Mouse (Mus musculus) spleen, postnatal 4 days (tissue): ENCODE data around the gene Lamc3.

ENCODE experiments used
- DNase-seq, 2 experiments: peaks; one replicate each; pipeline ENCODE4 v3.0.0; 2022; ENCODE audit warnings: low spot score in 2 of 2

Lamc3 gene

GRCm38 (mm10) chr2:31887030-31887429, at the start of gene Lamc3:
Lamc3 (plus strand) TSS chr2:31887291.
- DNase-seq: peak; percentile 55 to 78

GRCm38 (mm10) chr2:31838868-31839267, 48.2 kb upstream of the Lamc3 start:
- DNase-seq: no peak

GRCm38 (mm10) chr2:31844729-31845136, 42.4 kb upstream of the Lamc3 start:
- DNase-seq: no peak

- no peak for DNase-seq
Measured at GRCm38 (mm10) chr2:31845512-31845895, 41.6 kb upstream of the Lamc3 start.

GRCm38 (mm10) chr2:31845896-31846691, 41.0 kb upstream of the Lamc3 start, which contains the start of gene Fibcd1:
Fibcd1 (minus strand) TSS chr2:31846005.
- no peak for DNase-seq

GRCm38 (mm10) chr2:31846692-31847660, 40.1 kb upstream of the Lamc3 start:
- DNase-seq: no peak

GRCm38 (mm10) chr2:31847908-31848307, 39.2 kb upstream of the Lamc3 start:
- DNase-seq: peak; percentile 45 to 73

GRCm38 (mm10) chr2:31850141-31850540, 37.0 kb upstream of the Lamc3 start:
- DNase-seq: no peak

- peak in 1 of 2 experiments; percentile 61 for DNase-seq
Measured at GRCm38 (mm10) chr2:31855991-31856390, 31.1 kb upstream of the Lamc3 start.

- DNase-seq: no peak
Measured at GRCm38 (mm10) chr2:31857180-31857579, 29.9 kb upstream of the Lamc3 start.

- DNase-seq: no peak
Measured at GRCm38 (mm10) chr2:31858500-31858899, 28.6 kb upstream of the Lamc3 start.

- DNase-seq: no peak
Measured at GRCm38 (mm10) chr2:31862919-31863318, 24.2 kb upstream of the Lamc3 start.

GRCm38 (mm10) chr2:31863766-31864165, 23.3 kb upstream of the Lamc3 start:
- no peak for DNase-seq

- DNase-seq: no peak
Measured at GRCm38 (mm10) chr2:31864891-31865290, 22.2 kb upstream of the Lamc3 start.

- DNase-seq: no peak
Measured at GRCm38 (mm10) chr2:31865322-31865721, 21.8 kb upstream of the Lamc3 start.

- DNase-seq: no peak
Measured at GRCm38 (mm10) chr2:31865794-31866193, 21.3 kb upstream of the Lamc3 start.

GRCm38 (mm10) chr2:31867773-31868537, 19.1 kb upstream of the Lamc3 start:
- DNase-seq: no peak

- DNase-seq: no peak
Measured at GRCm38 (mm10) chr2:31868538-31869164, 18.4 kb upstream of the Lamc3 start.

- no peak for DNase-seq
Measured at GRCm38 (mm10) chr2:31869692-31870091, 17.4 kb upstream of the Lamc3 start.

GRCm38 (mm10) chr2:31870683-31871082, 16.4 kb upstream of the Lamc3 start:
- DNase-seq: no peak

GRCm38 (mm10) chr2:31874290-31874855, 12.7 kb upstream of the Lamc3 start:
- DNase-seq: no peak
